Mouse (Mus musculus) CH12.LX (cell line): Measurements from ENCODE around the gene Gas1. TPM values are rescaled to one million over a fixed set of nuclear protein-coding genes. Genes with fewer than 3 reads are reported as not detected.

ENCODE experiments used
- DNase-seq: peaks from one replicate; pipeline ENCODE4 v3.0.0-alpha.2; 2013; ENCODE audit errors: extremely low read depth
- H3K27ac ChIP-seq: 2 replicates; pipeline ENCODE4 v1.5.1; 2012; ENCODE audit warnings: low read depth, mild to moderate bottlenecking, control low read depth, moderate library complexity; ENCODE audit not compliant: insufficient read depth
- H3K27me3 ChIP-seq: replicated peaks from 2 replicates; pipeline ENCODE3; 2012; ENCODE audit warnings: inconsistent platforms
- H3K36me3 ChIP-seq, 2 experiments: replicated peaks in 1 of 2; 2 replicates each; pipeline versions ENCODE3 to v1.6.1; 2012; ENCODE audit warnings: inconsistent platforms in 1 of 2, low read length in 1 of 2, mild to moderate bottlenecking in 1 of 2, mixed read lengths in 1 of 2, moderate library complexity in 1 of 2; ENCODE audit not compliant: control insufficient read depth in 1 of 2, insufficient read depth in 1 of 2
- H3K4me1 ChIP-seq, 2 experiments: 2 replicates each; pipeline ENCODE4 v1.6.1; 2012; ENCODE audit warnings: inconsistent platforms in 1 of 2, moderate library complexity in 1 of 2; ENCODE audit not compliant: insufficient read depth in 2 of 2, control insufficient read depth in 1 of 2
- H3K4me2 ChIP-seq: 2 replicates; pipeline ENCODE4 v1.6.1; 2012; ENCODE audit warnings: low read depth, mild to moderate bottlenecking, control low read depth; ENCODE audit not compliant: poor library complexity, insufficient read depth, severe bottlenecking
- H3K4me3 ChIP-seq, 3 experiments: fragments of 150-350 bp in 1 of 3; sonication (generic) in 1 of 3; replicated peaks in 1 of 3; 2 replicates each; pipeline versions ENCODE3 to v1.5.1; 2011 to 2012; ENCODE audit warnings: low read depth in 2 of 3, low read length in 2 of 3, mild to moderate bottlenecking in 2 of 3, moderate library complexity in 2 of 3, control low read depth in 1 of 3, improper control_type of control experiment in 1 of 3, inconsistent platforms in 1 of 3, mixed read lengths in 1 of 3; ENCODE audit not compliant: poor library complexity in 1 of 3
- H3K79me2 ChIP-seq: replicated peaks from 2 replicates; pipeline ENCODE4 v1.6.1; 2012; ENCODE audit warnings: mild to moderate bottlenecking, moderate library complexity; ENCODE audit not compliant: control insufficient read depth, poor library complexity, insufficient read depth, severe bottlenecking; ENCODE audit errors: extremely low read depth
- H3K9ac ChIP-seq: 2 replicates; pipeline ENCODE4 v1.6.1; 2012; ENCODE audit warnings: low read depth, mild to moderate bottlenecking, control low read depth, moderate library complexity; ENCODE audit not compliant: insufficient read depth
- H3K9me3 ChIP-seq: replicated peaks from 2 replicates; pipeline ENCODE3; 2012; ENCODE audit warnings: low read length, inconsistent platforms, mixed read lengths
- CTCF ChIP-seq, 2 experiments: IDR thresholded peaks in 1 of 2; conservative IDR thresholded peaks in 1 of 2; 2 replicates each; pipeline ENCODE4 v1.5.1; 2011 to 2012; ENCODE audit warnings: low read depth in 2 of 2, low read length in 2 of 2, improper control_type of control experiment in 1 of 2, inconsistent platforms in 1 of 2, mild to moderate bottlenecking in 1 of 2, moderate library complexity in 1 of 2
- E2F4 ChIP-seq: IDR thresholded peaks from 2 replicates; pipeline ENCODE4 v1.6.1; 2011; ENCODE audit warnings: low read depth, low read length, improper control_type of control experiment; ENCODE audit not compliant: insufficient replicate concordance
- GABPA ChIP-seq: IDR thresholded peaks from 2 replicates; pipeline ENCODE4 v1.6.1; 2012; ENCODE audit warnings: low read depth, low read length, improper control_type of control experiment, inconsistent platforms; ENCODE audit not compliant: insufficient replicate concordance
- KAT2A ChIP-seq: IDR thresholded peaks from 2 replicates; pipeline ENCODE4 v1.6.1; 2012; ENCODE audit warnings: low read length, improper control_type of control experiment, inconsistent platforms; ENCODE audit not compliant: insufficient replicate concordance
- MAX ChIP-seq: IDR thresholded peaks from 2 replicates; pipeline ENCODE4 v1.6.1; 2011; ENCODE audit warnings: low read length, improper control_type of control experiment
- MAZ ChIP-seq: IDR thresholded peaks from 2 replicates; pipeline ENCODE4 v1.6.1; 2012; ENCODE audit warnings: low read depth, mild to moderate bottlenecking, inconsistent platforms, low read length, improper control_type of control experiment, moderate library complexity
- MYC ChIP-seq: IDR thresholded peaks from 2 replicates; pipeline ENCODE4 v1.6.1; 2011; ENCODE audit warnings: low read depth, mild to moderate bottlenecking, improper control_type of control experiment, low read length
- NELFE ChIP-seq: IDR thresholded peaks from 2 replicates; pipeline ENCODE4 v1.6.1; 2011; ENCODE audit warnings: low read depth, low read length, improper control_type of control experiment
- PAX5 ChIP-seq: IDR thresholded peaks from 2 replicates; pipeline ENCODE4 v1.6.1; 2012; ENCODE audit warnings: low read length, inconsistent platforms, mixed read lengths
- RAD21 ChIP-seq: IDR thresholded peaks from 2 replicates; pipeline ENCODE4 v1.6.1; 2011; ENCODE audit warnings: low read depth, mild to moderate bottlenecking, low read length, improper control_type of control experiment, moderate library complexity
- RCOR1 ChIP-seq: conservative IDR thresholded peaks from 2 replicates; pipeline ENCODE4 v1.6.1; 2012; ENCODE audit warnings: low read depth, mild to moderate bottlenecking, inconsistent platforms, low read length, improper control_type of control experiment
- SIN3A ChIP-seq: IDR thresholded peaks from 2 replicates; pipeline ENCODE4 v1.6.1; 2012; ENCODE audit warnings: low read length, improper control_type of control experiment, inconsistent platforms
- TBP ChIP-seq: conservative IDR thresholded peaks from 2 replicates; pipeline ENCODE4 v1.6.1; 2011; ENCODE audit warnings: low read depth, low read length, improper control_type of control experiment
- USF2 ChIP-seq: conservative IDR thresholded peaks from 2 replicates; pipeline ENCODE4 v1.6.1; 2011; ENCODE audit warnings: low read depth, low read length, improper control_type of control experiment
- dilution Hi-C: fragments of 300-500 bp; cut with MboI; formaldehyde crosslinking; loops from 2 replicates; pipeline ENCODE4 v1.14.3; 2020; ENCODE audit warnings: low sequenced_read_pairs; ENCODE audit not compliant: extremely low pct_unique_long_range_greater_than_20kb, extremely low pct_ligation_motif_present
- in situ Hi-C: fragments of 300-500 bp; cut with MboI; formaldehyde crosslinking; loops from 3 replicates; pipeline ENCODE4 v1.14.3; 2019; ENCODE audit warnings: low sequenced_read_pairs, low pct_ligation_motif_present, low pct_unique_long_range_greater_than_20kb, mixed read lengths
- polyA plus RNA-seq: library from polyadenylated mRNA; unstranded; fragments of >175 nt; gene quantifications from 2 replicates; pipeline ENCODE4 v1.2.1, GENCODE M21; 2012; ENCODE audit warnings: low read depth; ENCODE audit not compliant: insufficient read length
- total RNA-seq, 2 experiments: library from RNA; depleted of rRNA; stranded (reverse); fragments of 300-350 nt in 1 of 2; fragments of >200 nt in 1 of 2; gene quantifications; 2 replicates each; pipeline ENCODE4 v1.2.3; 2012 to 2014

The Gas1 gene
- total and polyA plus RNA-seq, 3 experiments: not detected

- in situ Hi-C loops (no loop called here), dilution Hi-C loops (no loop called here)
- Histone ChIP-seq H3K4me2 (no peak overlapping the region), H3K9ac (no peak overlapping the region), H3K27me3 (no peaks in the 10 kb centered on the region), H3K79me2 (no peaks in the 10 kb centered on the region), H3K36me3 (no peaks in the 10 kb centered on the region), H3K4me3 (no peak overlapping the region), H3K27ac (no peak overlapping the region)
- DNase-seq: no peak
- TF ChIP-seq KAT2A (no peak), MYC (no peak)
- TF ChIP-seq, all 38 proteins: peak for 0
- no peaks in the 10 kb centered on the region for H3K4me1 ChIP-seq
- peaks cover 70% of the 10 kb centered on the region for H3K9me3 ChIP-seq
Measured at GRCm38 (mm10) chr13:60179641-60180040, 2.5 kb upstream of the Gas1 start.

GRCm38 (mm10) chr13:60178416-60178815 is 1.3 kb upstream of the Gas1 start:
- dilution Hi-C loops: no loop called here
- in situ Hi-C loops: no loop called here
- Histone ChIP-seq H3K79me2 (no peaks in the 10 kb centered on the region), H3K9me3 (peaks cover 72% of the 10 kb centered on the region), H3K4me3 (no peak overlapping the region), H3K4me2 (no peak overlapping the region), H3K36me3 (no peaks in the 10 kb centered on the region), H3K27me3 (no peaks in the 10 kb centered on the region), H3K9ac (no peak overlapping the region), H3K4me1 (no peaks in the 10 kb centered on the region), H3K27ac (no peak overlapping the region)
- DNase-seq: no peak
- no peak for TF ChIP-seq TBP
- TF ChIP-seq CTCF (conservative IDR thresholded peaks at IDR 0.05 in 1 of 2, IDR thresholded peaks at IDR 0.05 in 1 of 2; ENCODE audit: low read depth in 2 of 2, low read length in 2 of 2): 0 out of 4 replicates have a peak, but pooled peaks of 1 of the 2 experiments have one; percentile 10

GRCm38 (mm10) chr13:60177797-60178110 is 589 bp upstream of the Gas1 start:
- H3K9ac ChIP-seq: no peak overlapping the region
- DNase-seq: no peak
- H3K27me3 ChIP-seq: no peaks in the 10 kb centered on the region
- no peaks in the 10 kb centered on the region for H3K36me3 ChIP-seq
- H3K79me2 ChIP-seq: no peaks in the 10 kb centered on the region
- no peak overlapping the region for H3K4me3 ChIP-seq
- no peaks in the 10 kb centered on the region for H3K4me1 ChIP-seq
- no peak overlapping the region for H3K4me2 ChIP-seq
- no peak overlapping the region for H3K27ac ChIP-seq
- peaks cover 68% of the 10 kb centered on the region for H3K9me3 ChIP-seq
- no peak for TF ChIP-seq RCOR1
- TF ChIP-seq MAX: no peak
- TF ChIP-seq USF2: no peak
- TF ChIP-seq MAZ: no peak
- no peak for TF ChIP-seq GABPA
- TF ChIP-seq SIN3A: no peak
- TF ChIP-seq E2F4: no peak
- TF ChIP-seq RAD21: no peak
- TF ChIP-seq PAX5: no peak
- TF ChIP-seq TBP: no peak
- TF ChIP-seq NELFE: no peak
- dilution Hi-C loops (no loop called here), in situ Hi-C loops (no loop called here)
